Mouse (Mus musculus) intestine, embryonic 14.5 days (tissue): ENCODE data around the gene Hils1. TPM values are rescaled to one million over a fixed set of nuclear protein-coding genes. Genes with fewer than 3 reads are reported as not detected.
A peak's percentile ranks its signal among the peaks of the same experiment; 100 is the strongest.
"Not testable (repeated sequence)": the region's sequence is repeated elsewhere in the genome, so short reads cannot be mapped to it uniquely, and the experiment has no call there.

Experiments
- ATAC-seq: fragments of 200-750 bp; cut with Nextera tagmentation; replicated peaks from 2 replicates; pipeline ENCODE4 v1.8.0; 2017; ENCODE audit warnings: low read depth, moderate number of reproducible peaks, moderate TSS enrichment, moderate library complexity; ENCODE audit not compliant: low FRiP score, low TSS enrichment
- DNase-seq: peaks from one replicate; pipeline ENCODE4 v3.0.0-alpha.2; 2018; ENCODE audit warnings: low spot score
- H3K27ac ChIP-seq: fragments of 300-500 bp; sonication (generic); 2 replicates; pipeline ENCODE4 v1.5.1; 2014; ENCODE audit warnings: low read depth, mild to moderate bottlenecking, control low read depth
- H3K27me3 ChIP-seq: fragments of 300-500 bp; sonication (generic); replicated peaks from 2 replicates; pipeline ENCODE4 v1.6.1; 2014; ENCODE audit warnings: low read length, control low read depth; ENCODE audit not compliant: control insufficient read depth, insufficient read depth
- H3K36me3 ChIP-seq: fragments of 300-500 bp; sonication (generic); 2 replicates; pipeline ENCODE4 v1.6.1; 2014; ENCODE audit warnings: low read length, control low read depth; ENCODE audit not compliant: control insufficient read depth, insufficient read depth
- H3K4me1 ChIP-seq: fragments of 300-500 bp; sonication (generic); replicated peaks from 2 replicates; pipeline ENCODE4 v1.6.1; 2014; ENCODE audit warnings: low read length, control low read depth, mixed read lengths; ENCODE audit not compliant: control insufficient read depth, insufficient read depth
- H3K4me2 ChIP-seq: fragments of 300-500 bp; sonication (generic); 2 replicates; pipeline ENCODE4 v1.6.1; 2014; ENCODE audit warnings: low read length
- H3K4me3 ChIP-seq: fragments of 300-500 bp; sonication (generic); 2 replicates; pipeline ENCODE4 v1.5.1; 2014; ENCODE audit warnings: low read depth, low read length, control low read depth, mixed read lengths
- H3K9ac ChIP-seq: fragments of 300-500 bp; sonication (generic); 2 replicates; pipeline ENCODE4 v1.6.1; 2014; ENCODE audit warnings: mild to moderate bottlenecking, low read length
- H3K9me3 ChIP-seq: fragments of 300-500 bp; sonication (generic); 2 replicates; pipeline ENCODE4 v1.6.1; 2016; ENCODE audit warnings: low read length, control low read depth; ENCODE audit not compliant: control insufficient read depth
- WGBS: fragments of 180-500 bp; shearing (Covaris S2); extraction: QIAGEN DNeasy Blood & Tissue Kit; methylation state at CpG from one replicate; pipeline ENCODE4 v1.1.7; 2014; 5-methylcytosine and 5-hydroxymethylcytosine counted together
- polyA plus RNA-seq: library from polyadenylated mRNA; unstranded; fragments of >200 nt; fragmentation: Nextera tagmentation; extraction: Ambion mirVana; gene quantifications from 2 replicates; pipeline ENCODE4 v1.2.1, GENCODE M21; 2014

Hils1 gene
- polyA plus RNA-seq, 1 experiment from 2014 or later, result not detected

DNA sequence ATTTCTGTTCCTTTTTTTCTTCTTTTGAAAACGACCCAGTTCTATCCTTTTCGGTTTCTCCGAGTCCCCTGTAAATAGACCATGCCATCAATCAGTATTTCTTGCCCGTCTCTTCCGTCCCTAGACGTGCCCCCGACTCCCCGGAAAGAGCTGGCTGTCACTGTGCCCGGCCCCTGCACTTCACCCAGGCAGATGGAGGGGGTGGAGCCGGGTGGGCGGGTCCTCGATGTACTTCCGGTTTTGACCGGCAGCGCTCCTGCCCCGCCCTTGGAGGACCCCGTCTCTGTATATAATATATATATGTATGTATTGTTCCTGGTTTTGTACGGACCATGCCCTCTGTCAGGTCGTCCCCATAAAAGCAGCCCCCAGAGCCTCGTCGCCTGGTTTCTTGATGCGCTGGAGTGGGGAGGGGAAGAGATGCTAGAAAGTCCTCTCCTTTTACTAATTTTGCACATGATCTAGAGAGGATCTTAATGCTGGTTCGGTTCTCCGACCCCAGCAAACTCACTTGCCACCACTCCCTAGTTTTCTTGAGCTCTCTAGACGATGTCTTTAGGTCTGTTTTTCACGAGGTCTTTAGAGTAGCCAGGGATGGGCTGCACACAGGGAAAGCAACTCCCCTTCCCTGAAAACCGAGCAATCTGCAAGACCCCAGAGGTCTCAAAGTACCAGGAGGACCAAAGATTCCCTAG, 39.3 kb downstream of the Hils1 start:
- Histone ChIP-seq H3K4me3 (peak overlapping the region; percentile 38), H3K9me3 (no peaks in the 10 kb centered on the region), H3K27ac (peak overlapping the region; percentile 60), H3K9ac (peak overlapping the region; percentile 41), H3K36me3 (peaks cover 41% of the 10 kb centered on the region), H3K27me3 (no peaks in the 10 kb centered on the region), H3K4me1 (peaks cover 33% of the 10 kb centered on the region), H3K4me2 (peak overlapping the region; percentile 83)
- DNase-seq (peak; percentile 91), ATAC-seq (peak; percentile 72)
- WGBS, result under 1% methylated on average over 27 of the region's 27 CpGs

DNA sequence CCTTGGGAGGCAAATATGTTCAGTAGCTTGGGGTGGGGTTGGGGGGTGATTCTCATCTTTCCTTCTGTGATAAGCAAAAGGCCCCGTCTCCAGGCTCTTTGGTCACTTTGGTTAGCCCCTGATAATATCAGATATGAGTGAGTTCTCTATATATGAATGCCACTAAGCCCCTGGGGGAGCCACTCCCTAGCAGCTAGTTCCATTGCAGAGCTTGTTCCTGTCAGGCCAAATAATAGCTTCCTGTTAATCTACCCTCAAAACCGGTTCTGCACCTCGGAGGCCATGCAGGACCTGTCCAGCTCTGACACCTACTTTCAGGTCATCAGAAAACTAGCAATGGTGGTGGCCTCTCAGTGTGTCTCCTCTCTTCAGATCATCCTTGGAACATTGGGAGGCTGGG, 40.0 kb downstream of the Hils1 start:
- no peak for ATAC-seq
- no peak overlapping the region for H3K9ac ChIP-seq
- H3K27ac ChIP-seq, result 0 out of 2 replicates have a peak overlapping the region, but pooled peaks have one; percentile 60
- no peak for DNase-seq
- no peak overlapping the region for H3K4me3 ChIP-seq
- peak overlapping the region; percentile 83; the same call in 1 of the 2 replicates for H3K4me2 ChIP-seq
- no peaks in the 10 kb centered on the region for H3K9me3 ChIP-seq
- peaks cover 33% of the 10 kb centered on the region for H3K36me3 ChIP-seq
- H3K27me3 ChIP-seq, result no peaks in the 10 kb centered on the region
- 62% methylated on average over 3 of the region's 3 CpGs for WGBS
- H3K4me1 ChIP-seq, result peaks cover 40% of the 10 kb centered on the region

GRCm38 (mm10) chr11:95008661-95009628, 41.6 kb downstream of the Hils1 start:
- Histone ChIP-seq H3K4me1 (peaks cover 43% of the 10 kb centered on the region), H3K9ac (peak overlapping the region; percentile 87), H3K27me3 (no peaks in the 10 kb centered on the region), H3K27ac (peak overlapping the region; percentile 95), H3K4me2 (peak overlapping the region; percentile 80), H3K9me3 (no peaks in the 10 kb centered on the region), H3K36me3 (peaks cover 18% of the 10 kb centered on the region), H3K4me3 (peak overlapping the region; percentile 77)
- WGBS, result 31% methylated on average over 15 of the region's 15 CpGs
- DNase-seq (peak; percentile 63), ATAC-seq (peak; percentile 28)

GRCm38 (mm10) chr11:95009629-95010014, 42.2 kb downstream of the Hils1 start, which contains the start of gene Samd14:
TSS of gene Samd14 (plus strand) at chr11:95009879.
- peaks cover 16% of the 10 kb centered on the region for H3K36me3 ChIP-seq
- WGBS, result under 1% methylated on average over 32 of the region's 32 CpGs
- DNase-seq (peak; percentile 87), ATAC-seq (peak; percentile 49)
- H3K27me3 ChIP-seq, result no peaks in the 10 kb centered on the region
- H3K4me1 ChIP-seq, result peaks cover 43% of the 10 kb centered on the region
- no peaks in the 10 kb centered on the region for H3K9me3 ChIP-seq
- peak within 1 kb of the TSS; percentile 95 for H3K27ac ChIP-seq
- H3K4me3 ChIP-seq, result peak within 1 kb of the TSS; percentile 77
- H3K4me2 ChIP-seq, result peak within 1 kb of the TSS; percentile 80
- peak within 1 kb of the TSS; percentile 87 for H3K9ac ChIP-seq

DNA sequence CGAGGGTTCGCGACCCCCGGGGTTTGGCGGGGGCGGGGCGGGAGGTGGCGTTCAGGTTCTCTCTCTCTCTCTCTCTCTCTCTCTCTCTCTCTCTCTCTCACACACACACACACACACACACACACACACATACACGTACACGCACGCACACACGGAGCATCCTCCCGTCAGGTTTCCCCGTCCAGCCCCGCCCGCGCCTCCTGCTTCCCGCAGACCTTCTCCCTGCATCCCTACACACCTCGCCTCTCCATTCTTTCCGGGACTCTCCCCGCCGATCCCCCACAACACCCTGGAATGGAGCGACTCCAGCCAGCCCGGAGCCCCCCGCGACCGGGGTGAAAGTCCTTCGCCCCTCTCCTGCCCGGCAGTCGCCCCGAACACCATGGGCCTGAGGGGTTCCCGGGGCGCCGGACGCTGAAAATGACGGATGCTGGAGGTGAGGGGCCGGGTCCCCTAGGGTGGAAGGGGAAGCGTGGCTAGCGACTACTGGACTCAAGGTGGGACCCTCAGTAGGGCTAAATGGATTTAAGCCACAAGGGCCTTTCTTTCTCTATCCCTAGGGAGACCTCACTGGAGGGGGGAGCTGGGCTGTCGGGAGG, 42.8 kb downstream of the Hils1 start:
- Histone ChIP-seq H3K9ac (peak overlapping the region; percentile 87), H3K27ac (peak overlapping the region; percentile 95), H3K27me3 (no peaks in the 10 kb centered on the region), H3K4me2 (peak overlapping the region; percentile 80), H3K36me3 (peaks cover 15% of the 10 kb centered on the region), H3K4me3 (peak overlapping the region; percentile 77), H3K9me3 (no peaks in the 10 kb centered on the region), H3K4me1 (peaks cover 43% of the 10 kb centered on the region)
- under 1% methylated on average over 39 of the region's 40 CpGs for WGBS
- DNase-seq (peak; percentile 66), ATAC-seq (peak; percentile 21; the same call in 1 of the 2 replicates)

GRCm38 (mm10) chr11:95010841-95011403, 43.5 kb downstream of the Hils1 start:
- Histone ChIP-seq H3K4me2 (peak overlapping the region; percentile 80), H3K4me1 (peaks cover 41% of the 10 kb centered on the region), H3K36me3 (peaks cover 11% of the 10 kb centered on the region), H3K4me3 (peak overlapping the region; percentile 77), H3K9ac (peak overlapping the region; percentile 87)
- not testable (repeated sequence) for ATAC-seq, H3K27me3 ChIP-seq, H3K27ac ChIP-seq, H3K9me3 ChIP-seq, DNase-seq
- 20% methylated on average over 4 of the region's 4 CpGs for WGBS

DNA sequence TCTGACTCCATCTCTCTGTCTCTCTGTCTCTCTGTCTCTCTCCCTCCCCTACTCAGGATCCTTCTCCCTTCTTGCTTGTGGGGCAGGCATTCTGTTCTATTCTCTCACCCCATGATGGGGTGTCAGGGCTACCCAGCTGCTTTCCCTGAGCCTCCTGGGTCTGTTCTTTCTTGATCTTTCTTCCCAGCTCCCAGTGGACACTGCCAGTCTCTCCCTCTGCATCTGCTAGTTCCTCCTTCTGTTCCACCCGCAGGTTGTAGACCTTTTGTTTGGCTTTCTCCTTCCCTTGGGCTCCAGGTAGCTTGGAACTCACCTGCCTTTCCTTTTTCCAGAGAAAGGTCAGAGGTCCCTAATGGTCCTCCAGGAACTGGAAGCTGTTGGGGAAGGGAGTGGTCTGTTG, 44.0 kb downstream of the Hils1 start:
- H3K9ac ChIP-seq, result peak overlapping the region; percentile 34; the same call in 1 of the 2 replicates

GRCm38 (mm10) chr11:95012075-95012474, 44.7 kb downstream of the Hils1 start:
- Histone ChIP-seq H3K4me2 (peak overlapping the region; percentile 80), H3K4me3 (peak overlapping the region; percentile 77; the same call in 1 of the 2 replicates), H3K36me3 (peaks cover 17% of the 10 kb centered on the region), H3K27me3 (no peaks in the 10 kb centered on the region), H3K4me1 (peaks cover 32% of the 10 kb centered on the region), H3K27ac (no peak overlapping the region), H3K9me3 (no peaks in the 10 kb centered on the region), H3K9ac (no peak overlapping the region; the same call in 1 of the 2 replicates)
- WGBS, result 46% methylated on average over 3 of the region's 3 CpGs
- DNase-seq (no peak), ATAC-seq (no peak)

More for the DNA sequence above, 44.0 kb downstream of the Hils1 start:
- ATAC-seq (no peak), DNase-seq (no peak)
- 20% methylated on average over 1 of the region's 1 CpGs for WGBS
- H3K4me2 ChIP-seq, result peak overlapping the region; percentile 80
- no peak overlapping the region for H3K27ac ChIP-seq
- H3K4me1 ChIP-seq, result peaks cover 36% of the 10 kb centered on the region
- H3K9me3 ChIP-seq, result no peaks in the 10 kb centered on the region
- no peaks in the 10 kb centered on the region for H3K27me3 ChIP-seq
- H3K36me3 ChIP-seq, result peaks cover 15% of the 10 kb centered on the region
- peak overlapping the region; percentile 77 for H3K4me3 ChIP-seq
